Mouse (Mus musculus): Measurements from ENCODE around the gene Pdcd11. TPM values are rescaled to one million over a fixed set of nuclear protein-coding genes. Genes with fewer than 3 reads are reported as not detected.

Gene Pdcd11
- total RNA-seq, 1 experiment: 117 TPM

DNA sequence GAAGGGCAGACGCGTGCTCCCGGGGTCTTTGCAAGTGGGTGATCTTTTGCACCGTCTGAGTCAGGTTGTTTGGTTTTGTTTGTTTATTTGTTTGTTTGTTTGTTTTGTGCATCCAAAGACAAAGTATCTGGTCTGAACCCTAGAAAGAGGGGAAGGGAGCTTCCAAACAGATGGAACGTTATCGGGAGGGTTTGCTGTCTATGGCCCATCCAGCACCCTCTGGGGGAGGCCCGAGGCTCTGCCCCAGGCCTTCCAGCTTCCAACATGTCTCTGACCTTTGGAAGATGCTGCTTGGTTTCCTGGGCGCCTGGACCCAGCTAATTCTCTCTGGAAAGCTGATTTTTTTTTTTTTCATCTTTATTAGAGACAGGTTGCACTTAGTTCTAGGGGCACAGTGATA is 89.4 kb downstream of the Pdcd11 start:
- peak overlapping the region; percentile 72 to 96; a peak in 3 of 4 replicates for H3K4me3 ChIP-seq (ENCODE audit: insufficient read depth in 1 of 2, low read depth in 1 of 2, low read length in 2 of 2, poor library complexity in 1 of 2, severe bottlenecking in 1 of 2)
- in situ Hi-C loops (cut with MboI; ENCODE audit: low sequenced_read_pairs in 2 of 2, unreplicated experiment in 2 of 2): no loop called here
- no peaks in the 10 kb centered on the region for H3K9me3 ChIP-seq (ENCODE audit: control insufficient read depth, insufficient read depth, low read depth, low read length)
- H3K27ac ChIP-seq (ENCODE audit: insufficient read depth, low read depth, low read length, poor library complexity, severe bottlenecking): no peak overlapping the region
- no peak overlapping the region for H3K9ac ChIP-seq (ENCODE audit: insufficient read depth, low read depth, low read length, poor library complexity, severe bottlenecking)
- no peaks in the 10 kb centered on the region for H3K36me3 ChIP-seq (ENCODE audit: control insufficient read depth, insufficient read depth, low read length, poor library complexity, severe bottlenecking)
- peaks cover 4 to 15% of the 10 kb centered on the region in 2 experiments for H3K4me1 ChIP-seq (ENCODE audit: control insufficient read depth in 2 of 2, insufficient read depth in 2 of 2, low read length in 2 of 2, poor library complexity in 1 of 2)
- no peak for DNase-seq (ENCODE audit: low read depth, low spot score)
- TF ChIP-seq ZC3H11A (IDR thresholded peaks at IDR 0.05; ENCODE audit: borderline replicate concordance, low read depth, low read length) (no peak), MAFK (IDR thresholded peaks at IDR 0.05; ENCODE audit: insufficient read depth, low read depth, low read length) (no peak), ZNF384 (IDR thresholded peaks at IDR 0.05; ENCODE audit: low read depth, low read length) (no peak), CHD2 (IDR thresholded peaks at IDR 0.05; ENCODE audit: low read depth, low read length) (no peak), HCFC1 (IDR thresholded peaks at IDR 0.05; ENCODE audit: borderline replicate concordance, insufficient read depth, low read length) (no peak)

Other genes starting within 250 kb of the Pdcd11 start
- gene Ina, start 76.1 kb upstream of the Pdcd11 start, total RNA-seq (2012; rRNA removed): 9.8 and 18.4 TPM in 2 replicates
- gene Nt5c2, start 75.6 kb upstream of the Pdcd11 start, total RNA-seq (2012; rRNA removed): 26.9 and 27.0 TPM in 2 replicates
- gene Pcgf6, start 39.9 kb upstream of the Pdcd11 start, total RNA-seq (2012; rRNA removed): 34.0 and 40.2 TPM in 2 replicates
- 17.1 and 19.2 TPM in 2 replicates for gene Taf5, start 23.0 kb upstream of the Pdcd11 start, total RNA-seq (2012; rRNA removed)
- gene Usmg5, start 121 bp upstream of the Pdcd11 start, total RNA-seq (2012; rRNA removed): 236 and 385 TPM in 2 replicates
- 3.2 and 5.5 TPM in 2 replicates for gene Calhm2, start 47.5 kb downstream of the Pdcd11 start, total RNA-seq (2012; rRNA removed)
- gene Calhm1, start 53.5 kb downstream of the Pdcd11 start, total RNA-seq (2012; rRNA removed): not detected in 2 replicates
- gene Calhm3, start 67.0 kb downstream of the Pdcd11 start, total RNA-seq (2012; rRNA removed): 2.8 and 3.8 TPM in 2 replicates
- gene Neurl1a, start 88.1 kb downstream of the Pdcd11 start, total RNA-seq (2012; rRNA removed): 10.2 and 14.7 TPM in 2 replicates